Mouse (Mus musculus): Measurements from ENCODE around the gene Kctd10.

GRCm38 (mm10) chr5:114381013-114381351 is 674 bp upstream of the Kctd10 start:
- no peak for TF ChIP-seq POLR2A (IDR thresholded peaks at IDR 0.05; ENCODE audit: borderline replicate concordance, low read depth, low read length)
- TF ChIP-seq CTCF (IDR thresholded peaks at IDR 0.05; ENCODE audit: low read depth, low read length) = no peak

Data from bone marrow macrophage, adult 2 months (primary cell).